Mouse (Mus musculus): ENCODE measurements around the gene Slc25a11.
A peak's percentile ranks its signal among the peaks of the same experiment; 100 is the strongest.

Gene Slc25a11

DNA sequence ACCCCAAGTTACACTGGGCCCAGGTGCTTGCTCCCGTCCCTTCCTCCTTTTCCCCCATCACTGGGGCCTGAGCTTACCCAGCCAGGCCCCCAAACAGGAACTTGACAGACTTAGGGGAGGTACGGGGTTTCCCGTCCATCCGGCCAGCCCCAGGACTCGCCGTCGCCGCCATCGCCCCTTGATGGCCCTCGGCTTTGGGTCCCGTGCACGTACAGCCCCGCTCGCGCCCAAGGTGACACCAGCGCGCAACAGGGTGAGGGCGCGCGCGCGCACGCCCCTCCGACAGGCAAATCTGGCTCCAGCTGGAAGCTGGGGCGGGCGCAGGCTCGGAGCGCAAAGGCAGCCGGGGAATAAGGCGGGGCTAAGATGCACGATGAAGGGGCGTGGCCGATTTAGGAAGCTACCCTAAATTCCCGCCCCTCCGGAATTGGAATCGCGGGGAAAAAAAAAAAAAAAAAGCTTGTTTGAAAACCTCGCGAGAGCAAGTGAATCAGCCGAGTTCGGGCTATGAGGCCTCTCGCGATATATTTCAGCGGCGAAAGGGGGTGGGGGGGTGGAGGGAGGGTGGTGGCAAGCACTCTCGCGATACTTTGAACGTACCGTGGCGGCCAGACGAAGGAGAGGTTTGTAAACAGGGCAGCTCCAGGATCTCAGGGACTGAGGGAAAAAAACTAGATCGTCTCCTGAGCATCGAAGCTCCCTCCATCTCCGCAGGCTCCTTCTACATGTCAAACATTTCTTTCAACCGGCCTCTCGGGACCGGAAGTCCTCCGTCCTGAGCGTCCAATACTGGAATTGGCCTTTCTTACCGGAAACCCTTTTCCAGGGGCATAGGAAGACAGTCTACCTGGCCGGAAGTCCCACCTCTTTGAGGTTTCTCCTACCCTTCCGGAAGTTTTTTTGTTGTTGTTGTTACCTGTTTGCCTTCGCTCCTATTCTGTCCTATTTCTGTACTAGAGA, at the start of gene Slc25a11, which contains the start of gene Rnf167:
Gene Slc25a11 (minus strand): TSS at position 789 of the 960 bp plus-strand sequence.
Gene Rnf167 (plus strand): TSS at position 545 of the 960 bp plus-strand sequence.
- DNase-seq (ENCODE audit: low spot score) = peak; percentile 99

- DNase-seq (ENCODE audit: low spot score) = no peak
Measured at GRCm38 (mm10) chr11:70693504-70693903, 46.2 kb upstream of the Slc25a11 start.

GRCm38 (mm10) chr11:70689578-70689977, 42.3 kb upstream of the Slc25a11 start:
- no peak for DNase-seq (ENCODE audit: low spot score)

DNA sequence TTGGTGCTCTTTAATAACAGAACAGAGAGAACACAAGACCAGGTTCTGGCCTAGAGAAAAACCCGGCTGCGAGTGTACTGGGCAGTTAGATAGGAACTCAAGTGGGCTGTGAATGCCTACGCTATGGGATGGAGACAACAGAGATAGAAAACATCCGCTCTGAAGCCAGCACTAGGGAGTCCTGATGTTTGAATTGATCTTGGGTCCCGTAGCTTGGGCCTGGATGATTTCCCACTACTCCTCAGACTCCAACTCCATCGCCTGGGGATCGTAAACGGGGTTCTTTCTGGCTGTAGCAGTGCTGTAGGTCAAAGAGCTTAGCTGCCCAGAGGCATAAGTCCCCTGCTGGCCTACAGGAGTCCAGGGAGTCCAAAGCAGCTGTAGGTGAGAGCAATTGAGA, 41.1 kb upstream of the Slc25a11 start:
- no peak for DNase-seq (ENCODE audit: low spot score)

DNA sequence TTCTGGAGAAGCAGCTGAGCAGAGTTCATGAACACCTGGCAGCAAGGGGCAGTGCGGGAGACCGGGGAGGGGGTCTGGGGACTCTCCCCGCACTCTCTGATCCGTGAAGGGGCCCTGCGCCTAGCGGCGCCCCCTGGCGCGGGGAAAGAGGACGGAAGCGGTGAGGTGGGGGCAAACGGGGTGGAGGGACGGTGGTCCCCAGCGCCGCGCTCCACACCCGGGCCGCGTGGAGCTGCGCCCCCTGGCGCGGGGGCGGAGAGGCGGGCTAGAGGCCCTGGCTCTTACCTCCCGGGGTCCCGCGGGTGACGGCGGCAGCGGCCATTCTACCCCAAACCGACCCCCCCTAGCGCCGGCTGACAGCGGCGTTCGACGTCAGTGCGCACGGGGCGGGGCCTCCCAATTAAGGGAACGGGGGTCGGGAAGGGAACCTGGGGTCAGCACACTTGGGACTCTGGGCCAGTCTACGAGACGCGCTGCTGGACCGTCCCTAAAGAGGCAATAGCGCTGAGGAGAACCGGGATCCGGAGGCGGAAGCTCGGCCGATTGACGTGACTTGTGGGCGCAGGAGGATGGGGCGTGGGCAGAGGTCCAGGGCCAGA, 40.4 kb upstream of the Slc25a11 start, which contains the start of gene Camta2:
Gene Camta2 (minus strand): TSS at position 505 of the 599 bp plus-strand sequence.
- DNase-seq (ENCODE audit: low spot score) = no peak

DNA sequence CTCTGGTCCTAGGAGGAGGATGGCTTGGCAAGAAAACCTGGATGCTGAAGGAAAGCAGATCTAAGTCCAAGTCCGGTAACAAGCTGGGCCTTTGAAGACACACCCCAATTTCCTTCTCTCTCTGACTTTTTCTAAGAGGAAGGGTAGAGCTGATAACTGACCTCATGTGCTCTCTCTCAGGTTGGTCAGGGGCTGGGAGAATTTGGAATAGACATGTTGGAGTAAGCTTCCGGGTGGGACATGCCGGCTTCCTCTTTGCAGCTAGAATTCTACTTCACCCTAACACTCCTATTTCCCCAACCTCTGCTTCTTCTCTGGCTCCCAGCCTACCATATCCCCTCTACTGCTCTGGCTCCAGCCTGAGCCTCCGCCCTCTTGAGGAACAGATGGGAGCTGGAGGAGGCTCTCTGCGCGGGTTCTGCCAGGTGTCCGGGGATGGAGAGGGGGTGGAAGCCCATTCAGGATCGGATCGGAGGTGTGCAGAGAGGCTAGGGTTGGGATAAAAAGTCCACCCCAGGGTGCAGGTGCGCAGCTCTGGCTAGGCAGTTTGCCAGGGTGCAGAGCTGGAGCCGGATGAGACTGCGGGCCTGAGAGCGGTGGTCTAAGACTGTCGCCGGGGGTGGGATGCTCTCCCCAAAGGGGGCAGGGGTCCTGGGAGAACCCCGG, 39.8 kb upstream of the Slc25a11 start:
- DNase-seq (ENCODE audit: low spot score) = no peak

GRCm38 (mm10) chr11:70683640-70684039, 36.4 kb upstream of the Slc25a11 start:
- no peak for DNase-seq (ENCODE audit: low spot score)

DNA sequence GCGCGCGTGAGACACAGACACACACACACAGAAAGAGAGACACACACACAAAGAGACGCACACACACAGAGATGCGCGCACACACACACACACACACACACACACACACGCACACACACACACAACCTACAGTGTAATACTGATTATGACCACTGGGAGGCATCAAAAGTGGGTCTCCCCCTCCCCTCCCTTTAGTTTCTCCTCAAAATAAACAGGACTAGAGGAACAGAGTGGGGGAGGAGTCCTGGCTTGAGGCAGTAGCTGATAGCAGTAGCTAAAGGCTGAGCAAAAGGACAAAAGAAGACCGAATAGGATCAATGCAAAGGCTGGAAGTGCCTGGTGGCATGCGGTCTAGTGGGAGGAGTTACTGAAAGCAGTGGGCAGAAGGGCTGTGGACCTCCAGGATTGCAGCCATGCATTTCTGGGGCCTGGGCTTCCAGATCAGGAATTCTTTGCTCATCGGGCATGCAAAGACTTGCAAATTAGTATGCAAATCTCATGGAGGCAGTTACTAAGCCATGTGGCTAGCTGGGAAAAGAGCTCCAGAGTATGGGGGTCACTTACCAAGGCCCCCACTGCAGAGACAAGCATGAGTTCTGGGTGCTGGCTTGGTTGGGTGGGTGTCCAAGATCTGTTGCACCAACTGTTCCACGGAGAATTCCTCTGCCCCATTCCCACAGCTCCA, 34.8 kb upstream of the Slc25a11 start:
- DNase-seq (ENCODE audit: low spot score) = no peak

GRCm38 (mm10) chr11:70681170-70681569, 33.9 kb upstream of the Slc25a11 start:
- no peak for DNase-seq (ENCODE audit: low spot score)

- DNase-seq (ENCODE audit: low spot score) = no peak
Measured at GRCm38 (mm10) chr11:70679894-70680293, 32.6 kb upstream of the Slc25a11 start.

DNA sequence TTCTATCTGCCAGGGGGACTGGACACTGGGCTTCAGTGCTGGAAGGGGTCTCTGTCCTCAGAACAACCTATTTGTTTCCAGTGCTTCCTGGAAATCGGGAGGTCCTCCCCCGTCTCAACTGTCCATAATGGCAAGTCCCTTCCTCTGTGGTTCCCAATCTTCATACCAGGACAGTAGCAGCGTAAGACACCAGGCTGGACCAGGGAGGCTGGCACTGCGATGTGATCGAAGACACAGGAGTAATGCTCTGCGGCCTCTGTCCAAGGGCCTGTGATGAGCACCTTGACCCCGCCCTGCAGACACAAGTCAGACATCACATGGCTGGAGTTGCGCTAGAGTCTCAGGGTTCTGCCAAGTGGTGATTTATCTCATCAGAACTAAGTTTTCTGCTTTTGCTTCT, 32.1 kb upstream of the Slc25a11 start:
- no peak for DNase-seq (ENCODE audit: low spot score)

DNA sequence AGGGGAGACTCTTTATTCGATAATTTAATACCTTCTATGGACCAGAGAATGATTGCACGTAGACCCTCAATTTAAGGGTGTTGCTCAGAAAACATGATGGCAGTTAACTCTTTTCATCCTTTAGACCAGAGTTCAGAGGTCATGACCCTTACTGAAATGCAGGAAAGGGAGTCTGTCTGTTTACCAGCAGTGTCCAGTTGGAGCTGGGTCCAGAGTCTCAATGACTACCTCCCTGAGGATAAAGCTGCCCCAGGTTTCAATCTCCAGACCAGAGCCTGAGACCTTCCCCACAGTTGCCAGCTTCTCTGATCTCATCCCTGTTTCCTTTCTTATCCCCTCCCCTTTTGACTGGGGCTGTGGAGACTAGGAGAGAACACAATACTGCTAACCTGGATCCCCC, 31.3 kb upstream of the Slc25a11 start:
- DNase-seq (ENCODE audit: low spot score) = no peak

- no peak for DNase-seq (ENCODE audit: low spot score)
Measured at GRCm38 (mm10) chr11:70678092-70678491, 30.8 kb upstream of the Slc25a11 start.

GRCm38 (mm10) chr11:70674501-70674900, 27.2 kb upstream of the Slc25a11 start:
- DNase-seq (ENCODE audit: low spot score) = no peak

GRCm38 (mm10) chr11:70674014-70674413, 26.7 kb upstream of the Slc25a11 start:
- DNase-seq (ENCODE audit: low spot score) = no peak

DNA sequence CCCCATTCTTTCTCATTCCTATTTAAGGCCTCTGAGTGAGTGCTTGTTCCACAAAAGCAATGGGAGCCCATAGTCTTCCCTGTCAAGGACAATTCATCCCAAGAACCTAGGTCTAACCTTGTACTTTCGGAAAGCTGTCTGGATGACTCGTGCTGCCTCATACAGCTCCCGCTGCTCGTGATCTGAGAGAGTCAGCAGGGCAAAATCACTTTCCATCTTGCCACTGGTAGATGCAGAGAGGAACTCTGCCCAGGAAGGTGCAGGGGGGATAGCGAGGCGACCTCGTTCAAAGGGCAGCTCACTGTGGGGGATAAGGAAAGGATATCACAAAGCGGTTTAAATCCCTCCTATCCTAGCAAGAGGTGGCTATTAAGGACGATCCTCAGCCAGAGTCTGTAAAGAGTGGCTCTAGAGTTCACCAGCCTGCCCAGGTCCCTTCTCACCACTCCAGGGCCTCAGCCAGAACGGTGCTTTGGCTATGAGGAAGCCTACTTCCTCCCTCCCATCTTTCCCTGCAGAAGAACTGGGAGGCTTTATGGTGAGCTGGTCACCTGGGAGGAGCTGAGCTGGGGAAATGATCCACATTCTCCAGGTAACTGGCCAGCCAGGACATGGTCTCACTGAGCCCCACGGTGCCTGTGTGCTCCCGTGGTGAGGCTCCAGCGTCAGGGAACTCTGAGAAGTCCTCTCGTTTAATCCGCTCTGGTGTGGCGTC, 24.2 kb upstream of the Slc25a11 start:
- DNase-seq (ENCODE audit: low spot score) = no peak

GRCm38 (mm10) chr11:70670483-70670882, 23.2 kb upstream of the Slc25a11 start:
- no peak for DNase-seq (ENCODE audit: low spot score)

GRCm38 (mm10) chr11:70669582-70670345, 22.5 kb upstream of the Slc25a11 start:
- DNase-seq (ENCODE audit: low spot score) = no peak

DNA sequence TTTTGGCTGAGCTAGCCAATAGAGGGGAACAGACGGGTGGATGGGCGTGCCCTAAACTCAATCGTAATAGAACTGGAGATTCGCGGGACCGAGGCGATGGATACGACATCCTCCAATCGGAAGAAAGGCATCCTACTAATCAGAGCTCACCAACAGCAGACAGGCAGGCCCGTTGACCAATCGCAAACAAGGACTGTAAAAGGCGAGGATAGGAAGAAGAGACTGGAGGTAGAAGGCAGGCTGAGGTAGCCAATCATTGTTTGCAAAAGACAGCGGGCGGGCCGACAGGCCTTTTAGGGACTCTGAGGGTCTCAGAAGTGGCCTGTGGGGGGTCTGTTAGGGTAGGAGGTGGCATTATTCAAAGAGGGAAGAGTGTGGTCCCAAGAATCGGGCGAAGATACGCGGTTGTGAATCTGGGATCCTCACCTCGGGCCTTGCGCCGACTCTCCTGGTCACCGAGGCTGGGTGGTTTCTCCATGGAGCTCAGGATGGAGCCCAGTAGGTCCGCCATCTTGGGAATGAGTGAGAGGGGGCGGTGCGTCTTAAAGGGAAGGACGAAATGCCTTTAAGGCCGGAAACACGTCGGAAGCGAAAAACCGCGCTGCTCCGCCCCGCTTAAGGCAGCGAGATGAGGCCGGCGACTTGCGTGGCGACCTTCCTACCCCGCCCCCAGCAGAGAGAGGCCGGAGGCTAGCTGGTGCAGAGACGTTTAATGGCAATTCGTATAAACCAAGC, 21.7 kb upstream of the Slc25a11 start, which contains the start of gene Spag7:
Gene Spag7 (minus strand): TSS at position 646 of the 735 bp plus-strand sequence.
- DNase-seq (ENCODE audit: low spot score) = peak; percentile 99

DNA sequence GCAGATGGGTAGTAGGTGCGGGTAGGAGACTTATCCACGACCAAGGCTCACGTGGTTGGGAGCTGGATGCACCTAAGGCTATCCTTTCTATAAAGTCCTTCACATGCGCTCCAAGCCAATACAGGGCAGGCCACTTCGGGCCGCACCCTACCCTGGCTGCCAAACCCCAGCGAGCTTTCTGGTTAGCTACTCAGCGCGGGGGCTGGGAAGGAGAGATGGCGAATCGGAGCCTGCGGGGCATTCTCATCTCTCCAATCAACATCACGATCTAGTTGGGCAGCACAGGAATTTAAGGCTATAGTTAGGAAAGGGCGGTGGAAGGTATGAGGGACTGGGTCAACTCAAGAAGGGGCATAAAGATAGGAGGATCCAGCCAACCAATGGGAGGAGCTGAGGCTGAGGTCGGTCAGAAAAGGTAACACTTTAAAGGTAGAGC, 21.1 kb upstream of the Slc25a11 start:
- DNase-seq (ENCODE audit: low spot score) = no peak

Data from c-Kit-positive CD71-positive TER-119-positive erythroid progenitor cells, embryonic 14.5 days (primary cell).